Mouse (Mus musculus): ENCODE results near the gene Dcbld1.

Dcbld1 gene

GRCm38 (mm10) chr10:52233301-52233968 is at the start of gene Dcbld1:
Dcbld1 (plus strand) TSS chr10:52233619.
- peak; percentile 50 for DNase-seq (ENCODE audit: low read depth)

- no peak for DNase-seq (ENCODE audit: low read depth)
These were observed 47.5 kb upstream of the Dcbld1 start for GRCm38 (mm10) chr10:52185900-52186299.

- DNase-seq (ENCODE audit: low read depth) = no peak
These were observed 38.2 kb upstream of the Dcbld1 start, which contains the start of gene Ros1 for GRCm38 (mm10) chr10:52194957-52195852. Ros1 (minus strand) TSS chr10:52195244.

GRCm38 (mm10) chr10:52204006-52204405 is 29.4 kb upstream of the Dcbld1 start:
- no peak for DNase-seq (ENCODE audit: low read depth)

- no peak for DNase-seq (ENCODE audit: low read depth)
These were observed 18.1 kb upstream of the Dcbld1 start for GRCm38 (mm10) chr10:52215267-52215818.

- DNase-seq (ENCODE audit: low read depth) = peak; percentile 36
These were observed 16.4 kb upstream of the Dcbld1 start for GRCm38 (mm10) chr10:52216797-52217563.

- DNase-seq (ENCODE audit: low read depth) = no peak
These were observed 15.9 kb upstream of the Dcbld1 start for GRCm38 (mm10) chr10:52217564-52217934.

GRCm38 (mm10) chr10:52219600-52219999 is 13.8 kb upstream of the Dcbld1 start:
- DNase-seq (ENCODE audit: low read depth) = no peak

- peak; percentile 18 for DNase-seq (ENCODE audit: low read depth)
These were observed 933 bp upstream of the Dcbld1 start for GRCm38 (mm10) chr10:52232196-52233176.

- DNase-seq (ENCODE audit: low read depth) = peak; percentile 19
These were observed 692 bp downstream of the Dcbld1 start for GRCm38 (mm10) chr10:52233969-52234653.

- peak; percentile 2 for DNase-seq (ENCODE audit: low read depth)
These were observed 1.2 kb downstream of the Dcbld1 start for GRCm38 (mm10) chr10:52234654-52234981.

- DNase-seq (ENCODE audit: low read depth) = no peak
These were observed 2.0 kb downstream of the Dcbld1 start for GRCm38 (mm10) chr10:52235461-52235860.

GRCm38 (mm10) chr10:52242015-52242414 is 8.6 kb downstream of the Dcbld1 start:
- no peak for DNase-seq (ENCODE audit: low read depth)

- no peak for DNase-seq (ENCODE audit: low read depth)
These were observed 9.4 kb downstream of the Dcbld1 start for GRCm38 (mm10) chr10:52242680-52243323.

- DNase-seq (ENCODE audit: low read depth) = no peak
These were observed 12.8 kb downstream of the Dcbld1 start for GRCm38 (mm10) chr10:52246207-52246606.

GRCm38 (mm10) chr10:52252240-52252639 is 18.8 kb downstream of the Dcbld1 start:
- DNase-seq (ENCODE audit: low read depth) = no peak

- no peak for DNase-seq (ENCODE audit: low read depth)
These were observed 20.0 kb downstream of the Dcbld1 start for GRCm38 (mm10) chr10:52253426-52253825.

- DNase-seq (ENCODE audit: low read depth) = no peak
These were observed 24.3 kb downstream of the Dcbld1 start for GRCm38 (mm10) chr10:52257768-52258167.

- no peak for DNase-seq (ENCODE audit: low read depth)
These were observed 24.9 kb downstream of the Dcbld1 start for GRCm38 (mm10) chr10:52258180-52258948.

Measured in induced T-regulatory cell, adult 2 months (primary cell).